Mouse (Mus musculus) liver, embryonic 12.5 days (tissue): ENCODE data around the gene Brinp2. TPM values are rescaled to one million over a fixed set of nuclear protein-coding genes. Genes with fewer than 3 reads are reported as not detected.

Source experiments
- ATAC-seq: fragments of 200-750 bp; cut with Nextera tagmentation; 2 replicates; pipeline ENCODE4 v1.8.0; 2017; ENCODE audit warnings: moderate number of reproducible peaks, mild to moderate bottlenecking, moderate library complexity
- H3K27ac ChIP-seq: fragments of 300-500 bp; sonication (generic); 2 replicates; pipeline ENCODE4 v1.5.1; 2016; ENCODE audit warnings: mild to moderate bottlenecking
- H3K27me3 ChIP-seq: fragments of 300-500 bp; sonication (generic); replicated peaks from 2 replicates; pipeline ENCODE4 v1.6.1; 2016; ENCODE audit warnings: mild to moderate bottlenecking, moderate library complexity
- H3K36me3 ChIP-seq: fragments of 300-500 bp; sonication (generic); 2 replicates; pipeline ENCODE4 v1.6.1; 2016; ENCODE audit warnings: mild to moderate bottlenecking, moderate library complexity
- H3K4me1 ChIP-seq: fragments of 300-500 bp; sonication (generic); 2 replicates; pipeline ENCODE4 v1.6.1; 2016
- H3K4me2 ChIP-seq: fragments of 300-500 bp; sonication (generic); 2 replicates; pipeline ENCODE4 v1.6.1; 2016; ENCODE audit warnings: mild to moderate bottlenecking, moderate library complexity
- H3K4me3 ChIP-seq: fragments of 300-500 bp; sonication (generic); 2 replicates; pipeline ENCODE4 v1.5.1; 2016; ENCODE audit warnings: mild to moderate bottlenecking, moderate library complexity
- H3K9ac ChIP-seq: fragments of 300-500 bp; sonication (generic); 2 replicates; pipeline ENCODE4 v1.6.1; 2016; ENCODE audit warnings: mild to moderate bottlenecking, moderate library complexity
- H3K9me3 ChIP-seq: fragments of 300-500 bp; sonication (generic); replicated peaks from 2 replicates; pipeline ENCODE4 v1.6.1; 2016; ENCODE audit warnings: mild to moderate bottlenecking, moderate library complexity
- WGBS: fragments of 180-500 bp; shearing (Covaris S2); methylation state at CpG from one replicate; pipeline ENCODE4 v1.1.7; 2016; ENCODE audit not compliant: insufficient replicate concordance; 5-methylcytosine and 5-hydroxymethylcytosine counted together
- polyA plus RNA-seq: library from polyadenylated mRNA; unstranded; fragments of >200 nt; fragmentation: Nextera tagmentation; extraction: Ambion mirVana; gene quantifications from 2 replicates; pipeline ENCODE4 v1.2.1, GENCODE M21; 2016

Brinp2 gene
- polyA plus RNA-seq, 1 experiment from 2014 or later, result 0.07 TPM

- Histone ChIP-seq H3K4me2 (no peak overlapping the region), H3K9ac (no peak overlapping the region), H3K9me3 (no peaks in the 10 kb centered on the region), H3K27me3 (no peaks in the 10 kb centered on the region), H3K36me3 (no peaks in the 10 kb centered on the region), H3K4me3 (no peak overlapping the region), H3K27ac (no peak overlapping the region), H3K4me1 (no peaks in the 10 kb centered on the region)
- 40% methylated on average over 5 of the region's 5 CpGs for WGBS
- ATAC-seq, result no peak
These were observed 141.4 kb downstream of the Brinp2 start for GRCm38 (mm10) chr1:158214743-158215142.

- H3K4me1 ChIP-seq, result no peaks in the 10 kb centered on the region
- no peaks in the 10 kb centered on the region for H3K36me3 ChIP-seq
- no peak overlapping the region for H3K4me2 ChIP-seq
- H3K9ac ChIP-seq, result no peak overlapping the region
- ATAC-seq, result no peak
- H3K9me3 ChIP-seq, result no peaks in the 10 kb centered on the region
- no peaks in the 10 kb centered on the region for H3K27me3 ChIP-seq
- H3K4me3 ChIP-seq, result no peak overlapping the region
- H3K27ac ChIP-seq, result no peak overlapping the region
- WGBS, result 74% methylated on average over 4 of the region's 4 CpGs
These were observed 142.4 kb downstream of the Brinp2 start for GRCm38 (mm10) chr1:158213736-158214135.

- no peak overlapping the region for H3K9ac ChIP-seq
- H3K27ac ChIP-seq, result no peak overlapping the region
- no peaks in the 10 kb centered on the region for H3K9me3 ChIP-seq
- no peak overlapping the region for H3K4me3 ChIP-seq
- H3K36me3 ChIP-seq, result no peaks in the 10 kb centered on the region
- H3K27me3 ChIP-seq, result no peaks in the 10 kb centered on the region
- WGBS, result 47% methylated on average over 2 of the region's 2 CpGs
- no peak overlapping the region for H3K4me2 ChIP-seq
- no peaks in the 10 kb centered on the region for H3K4me1 ChIP-seq
- no peak for ATAC-seq
These were observed 148.5 kb downstream of the Brinp2 start for GRCm38 (mm10) chr1:158207620-158208019.

GRCm38 (mm10) chr1:158202932-158203331 lies 153.2 kb downstream of the Brinp2 start:
- no peak overlapping the region for H3K4me3 ChIP-seq
- no peaks in the 10 kb centered on the region for H3K4me1 ChIP-seq
- H3K27me3 ChIP-seq, result no peaks in the 10 kb centered on the region
- no peak overlapping the region for H3K4me2 ChIP-seq
- no peak overlapping the region for H3K9ac ChIP-seq
- H3K9me3 ChIP-seq, result no peaks in the 10 kb centered on the region
- H3K27ac ChIP-seq, result no peak overlapping the region
- ATAC-seq, result no peak
- WGBS, result 59% methylated on average over 2 of the region's 2 CpGs
- no peaks in the 10 kb centered on the region for H3K36me3 ChIP-seq

Other genes with a start within 250 kb of the Brinp2 start
- 0.17 and 0.29 TPM in 2 replicates for gene Astn1, start 5.9 kb upstream of the Brinp2 start, polyA plus RNA-seq